Mouse (Mus musculus) intestine, embryonic 16.5 days (tissue): Measurements from ENCODE around the gene Enpp3. TPM values are rescaled to one million over a fixed set of nuclear protein-coding genes. Genes with fewer than 3 reads are reported as not detected.

ENCODE experiments used
- ATAC-seq: fragments of 200-750 bp; cut with Nextera tagmentation; 2 replicates; pipeline ENCODE4 v1.8.0; 2017; ENCODE audit warnings: moderate TSS enrichment, moderate library complexity
- H3K27ac ChIP-seq: fragments of 300-500 bp; sonication (generic); 2 replicates; pipeline ENCODE4 v1.5.1; 2014; ENCODE audit warnings: mild to moderate bottlenecking, low read length
- H3K27me3 ChIP-seq: fragments of 300-500 bp; sonication (generic); replicated peaks from 2 replicates; pipeline ENCODE4 v1.6.1; 2014; ENCODE audit warnings: low read length, control low read depth, mixed read lengths; ENCODE audit not compliant: control insufficient read depth, insufficient read depth
- H3K36me3 ChIP-seq: fragments of 300-500 bp; sonication (generic); 2 replicates; pipeline ENCODE4 v1.6.1; 2014; ENCODE audit warnings: low read length, control low read depth; ENCODE audit not compliant: control insufficient read depth, insufficient read depth
- H3K4me1 ChIP-seq: fragments of 300-500 bp; sonication (generic); 2 replicates; pipeline ENCODE4 v1.6.1; 2014; ENCODE audit warnings: low read length, control low read depth, mixed read lengths; ENCODE audit not compliant: control insufficient read depth, insufficient read depth
- H3K4me2 ChIP-seq: fragments of 300-500 bp; sonication (generic); 2 replicates; pipeline ENCODE4 v1.6.1; 2014; ENCODE audit warnings: low read depth, low read length, control low read depth
- H3K4me3 ChIP-seq: fragments of 300-500 bp; sonication (generic); 2 replicates; pipeline ENCODE4 v1.5.1; 2014; ENCODE audit warnings: mild to moderate bottlenecking, low read length
- H3K9ac ChIP-seq: fragments of 300-500 bp; sonication (generic); 2 replicates; pipeline ENCODE4 v1.6.1; 2014; ENCODE audit warnings: low read depth, low read length
- H3K9me3 ChIP-seq: fragments of 300-500 bp; sonication (generic); 2 replicates; pipeline ENCODE4 v1.6.1; 2016; ENCODE audit warnings: low read length, control low read depth; ENCODE audit not compliant: control insufficient read depth
- WGBS: fragments of 180-500 bp; shearing (Covaris S2); extraction: QIAGEN DNeasy Blood & Tissue Kit; methylation state at CpG from one replicate; pipeline ENCODE4 v1.1.7; 2014; 5-methylcytosine and 5-hydroxymethylcytosine counted together
- polyA plus RNA-seq: library from polyadenylated mRNA; unstranded; fragments of >200 nt; fragmentation: Nextera tagmentation; extraction: Ambion mirVana; gene quantifications from 2 replicates; pipeline ENCODE4 v1.2.1, GENCODE M21; 2015

Enpp3 gene
- polyA plus RNA-seq, 1 experiment from 2014 or later, result 25.1 TPM

DNA sequence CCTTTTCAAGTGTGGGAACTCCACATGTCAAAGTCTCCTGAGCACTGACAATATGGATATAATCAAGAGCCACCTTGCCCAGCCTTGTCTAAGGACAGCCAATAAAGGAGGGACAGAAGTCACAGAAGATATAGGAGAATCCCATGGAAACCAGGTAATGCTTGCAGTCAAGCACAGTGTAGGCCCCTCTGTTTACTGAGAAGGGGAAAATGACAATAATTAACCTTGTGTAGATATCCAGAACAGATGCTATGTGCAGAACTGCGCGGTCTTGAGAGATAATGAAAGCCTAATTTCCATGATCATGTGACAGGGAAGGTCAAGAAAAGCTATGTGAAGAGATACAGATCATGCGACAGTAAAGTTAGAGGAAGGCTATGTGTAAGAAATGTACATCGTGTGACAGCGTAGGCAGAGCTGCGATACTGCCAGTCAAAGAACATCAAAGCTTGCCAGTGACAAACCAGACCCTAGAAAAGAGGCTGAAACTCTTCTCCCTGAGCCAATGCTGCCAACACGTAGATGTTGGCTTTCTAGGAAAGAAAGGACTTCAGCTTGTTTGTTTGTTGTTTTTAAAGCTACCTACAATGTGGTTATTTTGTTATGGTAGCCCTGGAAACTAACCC lies 17.1 kb downstream of the Enpp3 start:
- Histone ChIP-seq H3K4me2 (no peak overlapping the region), H3K27ac (peak overlapping the region; percentile 44; the same call in 1 of the 2 replicates), H3K27me3 (no peaks in the 10 kb centered on the region), H3K4me1 (peaks cover 9% of the 10 kb centered on the region; the same call in 1 of the 2 replicates), H3K9ac (no peak overlapping the region), H3K9me3 (no peaks in the 10 kb centered on the region), H3K36me3 (no peaks in the 10 kb centered on the region), H3K4me3 (no peak overlapping the region)
- peak; percentile 76 for ATAC-seq
- WGBS, result 61% methylated on average over 7 of the region's 7 CpGs

- Histone ChIP-seq H3K4me1 (peaks cover 9% of the 10 kb centered on the region; the same call in 1 of the 2 replicates), H3K9me3 (no peaks in the 10 kb centered on the region), H3K4me2 (no peak overlapping the region), H3K36me3 (no peaks in the 10 kb centered on the region), H3K27me3 (no peaks in the 10 kb centered on the region), H3K27ac (no peak overlapping the region; the same call in 1 of the 2 replicates), H3K9ac (no peak overlapping the region), H3K4me3 (no peak overlapping the region)
- 88% methylated on average over 8 of the region's 8 CpGs for WGBS
- ATAC-seq, result no peak
These were observed 18.0 kb downstream of the Enpp3 start for GRCm38 (mm10) chr10:24824621-24825020.

DNA sequence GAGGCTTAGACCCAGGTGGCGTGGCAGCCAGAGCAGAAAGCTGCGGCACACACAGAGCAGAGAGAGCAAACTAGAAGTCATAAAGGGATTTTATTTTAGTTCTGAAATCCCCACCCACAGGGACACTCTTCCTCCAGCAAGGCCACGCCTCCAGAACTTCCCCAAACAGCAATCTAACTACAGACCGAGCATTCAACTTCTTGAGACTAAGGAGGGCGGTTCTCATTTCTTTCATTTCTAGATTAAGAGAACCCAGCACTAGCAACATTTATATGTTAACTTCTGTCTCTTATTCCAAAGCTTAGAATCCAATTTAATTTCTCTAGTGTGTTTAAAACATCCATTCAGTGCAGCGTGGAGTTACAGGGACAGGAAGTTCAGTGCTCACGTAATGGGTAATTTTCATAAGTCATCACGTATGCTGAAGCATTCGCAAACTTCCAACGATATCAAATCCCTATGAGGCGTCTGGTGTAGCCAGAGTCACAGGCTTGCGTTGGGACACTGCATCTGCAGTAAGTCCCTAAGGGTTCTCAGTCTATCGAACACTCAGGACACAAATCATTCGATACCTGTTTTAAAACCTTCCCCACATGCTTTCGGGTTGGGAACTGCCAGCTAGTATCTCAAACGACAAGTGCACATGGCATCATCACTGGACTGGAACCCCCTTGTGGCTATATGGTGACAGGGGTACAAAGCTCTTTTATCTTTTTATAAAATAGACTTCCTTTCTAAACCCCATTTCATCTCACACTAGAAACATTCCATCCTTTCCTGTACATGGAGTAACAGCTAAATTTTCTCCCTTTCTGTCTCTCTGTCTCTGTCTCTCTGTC lies 18.7 kb downstream of the Enpp3 start:
- H3K4me1 ChIP-seq, result peaks cover 9% of the 10 kb centered on the region; the same call in 1 of the 2 replicates
- H3K27ac ChIP-seq, result peak overlapping the region; percentile 7; the same call in 1 of the 2 replicates
- H3K4me3 ChIP-seq, result no peak overlapping the region
- H3K9me3 ChIP-seq, result no peaks in the 10 kb centered on the region
- no peak overlapping the region; the same call in 1 of the 2 replicates for H3K9ac ChIP-seq
- 61% methylated on average over 16 of the region's 16 CpGs for WGBS
- peak; percentile 43 for ATAC-seq
- H3K36me3 ChIP-seq, result no peaks in the 10 kb centered on the region
- peak overlapping the region; percentile 9; the same call in 1 of the 2 replicates for H3K4me2 ChIP-seq
- no peaks in the 10 kb centered on the region for H3K27me3 ChIP-seq

- peaks cover 9% of the 10 kb centered on the region; the same call in 1 of the 2 replicates for H3K4me1 ChIP-seq
- WGBS, result 25% methylated on average over 1 of the region's 1 CpGs
- H3K4me2 ChIP-seq, result no peak overlapping the region
- H3K27me3 ChIP-seq, result no peaks in the 10 kb centered on the region
- no peaks in the 10 kb centered on the region for H3K36me3 ChIP-seq
- no peak overlapping the region; the same call in 1 of the 2 replicates for H3K9ac ChIP-seq
- H3K27ac ChIP-seq, result peak overlapping the region; percentile 7; the same call in 1 of the 2 replicates
- H3K4me3 ChIP-seq, result no peak overlapping the region
- no peaks in the 10 kb centered on the region for H3K9me3 ChIP-seq
- ATAC-seq, result peak; percentile 39; the same call in 1 of the 2 replicates
These were observed 19.4 kb downstream of the Enpp3 start for GRCm38 (mm10) chr10:24823265-24823664.

DNA sequence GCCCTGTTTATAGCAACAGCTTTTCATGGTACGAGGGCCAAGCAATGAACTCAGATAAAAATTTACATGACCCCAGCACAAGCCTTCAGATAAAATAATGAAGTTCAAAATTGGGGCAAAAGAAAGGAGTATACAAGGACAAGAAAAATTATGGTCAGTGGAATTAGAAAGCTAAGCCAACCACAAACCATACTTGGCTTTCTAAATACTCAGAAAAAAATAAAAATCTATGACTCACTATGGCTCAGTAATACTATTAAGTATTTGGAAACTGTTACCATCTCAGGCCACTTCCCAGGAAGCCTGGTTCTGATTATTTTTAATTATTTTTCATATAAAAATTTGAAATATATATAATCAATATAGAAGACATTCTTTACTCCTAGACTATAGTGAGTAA lies 19.8 kb downstream of the Enpp3 start:
- H3K9me3 ChIP-seq, result no peaks in the 10 kb centered on the region
- no peak for ATAC-seq
- no peak overlapping the region for H3K27ac ChIP-seq
- H3K4me3 ChIP-seq, result no peak overlapping the region
- WGBS, result 53% methylated on average over 1 of the region's 1 CpGs
- H3K9ac ChIP-seq, result no peak overlapping the region
- peaks cover 9% of the 10 kb centered on the region; the same call in 1 of the 2 replicates for H3K4me1 ChIP-seq
- H3K36me3 ChIP-seq, result no peaks in the 10 kb centered on the region
- H3K4me2 ChIP-seq, result no peak overlapping the region
- no peaks in the 10 kb centered on the region for H3K27me3 ChIP-seq

DNA sequence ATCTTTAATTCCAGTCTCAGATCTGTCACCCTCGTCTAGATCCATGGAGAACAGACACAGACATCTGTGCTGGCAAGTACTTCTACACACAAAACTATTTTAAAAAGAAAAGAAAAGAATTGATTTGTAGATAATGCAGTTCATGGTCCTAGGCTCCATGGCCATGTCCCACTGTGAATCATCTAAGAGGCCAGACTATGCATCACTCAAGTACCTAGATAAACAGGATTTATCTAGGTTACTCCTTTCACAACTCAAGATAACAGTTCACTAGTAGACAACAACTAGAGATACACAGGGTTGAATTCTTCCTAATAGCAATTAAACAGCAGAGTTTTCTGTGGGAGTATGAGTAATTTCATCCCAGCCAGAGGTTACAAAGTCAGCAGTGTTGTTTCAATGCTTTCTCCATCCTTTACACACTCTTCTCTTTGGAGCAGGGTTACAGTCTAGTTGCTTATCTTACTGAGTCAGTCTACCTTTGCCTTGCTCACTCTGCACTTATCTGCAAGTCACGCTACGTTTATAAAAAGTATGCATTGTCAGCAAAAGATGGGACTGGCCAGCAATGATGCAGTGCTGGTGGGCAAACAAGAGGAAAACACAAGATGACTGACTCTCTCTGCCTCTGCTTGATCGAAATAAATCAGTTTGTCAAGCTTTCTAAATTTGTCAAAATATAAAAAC lies 20.5 kb downstream of the Enpp3 start:
- H3K9ac ChIP-seq, result no peak overlapping the region
- peaks cover 9% of the 10 kb centered on the region; the same call in 1 of the 2 replicates for H3K4me1 ChIP-seq
- no peak overlapping the region for H3K4me2 ChIP-seq
- no peak overlapping the region; the same call in 1 of the 2 replicates for H3K27ac ChIP-seq
- H3K9me3 ChIP-seq, result no peaks in the 10 kb centered on the region
- ATAC-seq, result peak; percentile 74
- H3K4me3 ChIP-seq, result no peak overlapping the region
- H3K27me3 ChIP-seq, result no peaks in the 10 kb centered on the region
- H3K36me3 ChIP-seq, result no peaks in the 10 kb centered on the region
- WGBS, result 63% methylated on average over 4 of the region's 4 CpGs

GRCm38 (mm10) chr10:24819526-24819925 lies 23.1 kb downstream of the Enpp3 start:
- no peaks in the 10 kb centered on the region for H3K27me3 ChIP-seq
- H3K4me1 ChIP-seq, result peaks cover 9% of the 10 kb centered on the region; the same call in 1 of the 2 replicates
- no peak overlapping the region for H3K4me2 ChIP-seq
- no peak overlapping the region for H3K9ac ChIP-seq
- no peak overlapping the region for H3K27ac ChIP-seq
- 86% methylated on average over 3 of the region's 3 CpGs for WGBS
- H3K4me3 ChIP-seq, result no peak overlapping the region
- no peaks in the 10 kb centered on the region for H3K36me3 ChIP-seq
- H3K9me3 ChIP-seq, result no peaks in the 10 kb centered on the region
- no peak for ATAC-seq

DNA sequence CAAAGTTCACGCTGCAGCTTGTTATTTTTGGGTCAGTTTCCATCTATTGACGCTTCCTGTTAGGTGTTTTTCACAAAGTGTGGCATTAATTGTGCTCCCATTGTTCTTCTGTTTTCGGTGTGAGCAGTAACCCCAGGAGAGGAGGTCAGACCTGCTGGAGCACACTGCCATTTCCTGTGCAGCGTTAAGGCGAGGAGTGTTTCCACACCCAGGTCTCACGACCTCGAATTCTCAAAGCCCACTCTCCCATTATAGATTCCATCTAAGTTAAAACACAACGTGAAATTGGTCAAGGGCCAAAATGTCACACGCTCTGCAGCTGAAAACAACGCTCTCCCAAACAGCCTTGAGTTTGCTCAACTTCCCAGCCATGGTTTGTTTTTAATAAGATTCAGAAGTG lies 32.0 kb downstream of the Enpp3 start:
- no peak overlapping the region for H3K9ac ChIP-seq
- H3K9me3 ChIP-seq, result no peaks in the 10 kb centered on the region
- WGBS, result 52% methylated on average over 10 of the region's 10 CpGs
- H3K4me2 ChIP-seq, result no peak overlapping the region
- H3K27me3 ChIP-seq, result no peaks in the 10 kb centered on the region
- no peak overlapping the region for H3K27ac ChIP-seq
- ATAC-seq, result no peak; the same call in 1 of the 2 replicates
- no peak overlapping the region for H3K4me3 ChIP-seq
- no peaks in the 10 kb centered on the region for H3K36me3 ChIP-seq
- no peaks in the 10 kb centered on the region for H3K4me1 ChIP-seq

- ATAC-seq, result no peak
- Histone ChIP-seq H3K4me2 (no peak overlapping the region), H3K27me3 (no peaks in the 10 kb centered on the region), H3K9me3 (no peaks in the 10 kb centered on the region), H3K4me3 (no peak overlapping the region), H3K4me1 (no peaks in the 10 kb centered on the region), H3K36me3 (no peaks in the 10 kb centered on the region), H3K27ac (no peak overlapping the region), H3K9ac (no peak overlapping the region)
- WGBS, result 85% methylated on average over 5 of the region's 5 CpGs
These were observed 35.9 kb downstream of the Enpp3 start for GRCm38 (mm10) chr10:24806756-24807155.
